Mouse (Mus musculus) ZHBTc4 (cell line): ENCODE results near the gene Sec22a.

ENCODE experiments used
- DNase-seq: peaks from one replicate; pipeline ENCODE4 v3.0.0-alpha.2; 2011; ENCODE audit warnings: low read depth, low spot score

The Sec22a gene

GRCm38 (mm10) chr16:35310551-35311110 is 53.1 kb downstream of the Sec22a start:
- DNase-seq, result no peak

- DNase-seq, result no peak
Observed at GRCm38 (mm10) chr16:35309634-35310033, 54.1 kb downstream of the Sec22a start.

GRCm38 (mm10) chr16:35308486-35309143 is 55.1 kb downstream of the Sec22a start:
- DNase-seq, result no peak

GRCm38 (mm10) chr16:35308016-35308415 is 55.7 kb downstream of the Sec22a start:
- no peak for DNase-seq

- no peak for DNase-seq
Observed at GRCm38 (mm10) chr16:35307331-35307730, 56.4 kb downstream of the Sec22a start.

GRCm38 (mm10) chr16:35306631-35307030 is 57.1 kb downstream of the Sec22a start:
- DNase-seq, result no peak

GRCm38 (mm10) chr16:35305226-35305625 is 58.5 kb downstream of the Sec22a start:
- DNase-seq, result no peak

GRCm38 (mm10) chr16:35304416-35304815 is 59.3 kb downstream of the Sec22a start:
- DNase-seq, result no peak

GRCm38 (mm10) chr16:35303721-35304120 is 60.0 kb downstream of the Sec22a start:
- DNase-seq, result no peak

- DNase-seq, result peak; percentile 65
Observed at GRCm38 (mm10) chr16:35302441-35303280, 61.1 kb downstream of the Sec22a start.

- no peak for DNase-seq
Observed at GRCm38 (mm10) chr16:35300156-35300555, 63.6 kb downstream of the Sec22a start.

GRCm38 (mm10) chr16:35297786-35298185 is 65.9 kb downstream of the Sec22a start:
- DNase-seq, result no peak

- no peak for DNase-seq
Observed at GRCm38 (mm10) chr16:35287244-35287643, 76.5 kb downstream of the Sec22a start.

GRCm38 (mm10) chr16:35285821-35286220 is 77.9 kb downstream of the Sec22a start:
- no peak for DNase-seq

- no peak for DNase-seq
Observed at GRCm38 (mm10) chr16:35282456-35282855, 81.3 kb downstream of the Sec22a start.

GRCm38 (mm10) chr16:35278166-35278565 is 85.6 kb downstream of the Sec22a start:
- DNase-seq, result no peak

- DNase-seq, result no peak
Observed at GRCm38 (mm10) chr16:35272417-35272816, 91.3 kb downstream of the Sec22a start.

- peak; percentile 33 for DNase-seq
Observed at GRCm38 (mm10) chr16:35271572-35271971, 92.1 kb downstream of the Sec22a start.

GRCm38 (mm10) chr16:35270945-35271344 is 92.8 kb downstream of the Sec22a start:
- no peak for DNase-seq

- DNase-seq, result peak; percentile 89
Observed at GRCm38 (mm10) chr16:35270353-35270934, 93.3 kb downstream of the Sec22a start.
